Comparison of ENCODE assay signal across 31 mouse cellular contexts in genomic region chr17:82171216-82171615, GRCm38 (mm10).
"Had no signal": no experiment of that assay in that cellular context is flagged by ENCODE, and none has a peak within 500 bp of the region (broad histone marks: within the 10 kb centered on the region; RNA-seq: fewer than 3 reads in every experiment).

No protein-coding gene starts in this region.

- H3K36me3 ChIP-seq: limb, embryonic 10.5 days; limb, embryonic 12.5 days; limb, embryonic 13.5 days; limb, embryonic 15.5 days; liver, embryonic 12.5 days; liver, embryonic 13.5 days; liver, embryonic 15.5 days; lung, embryonic 15.5 days; midbrain, embryonic 10.5 days; midbrain, embryonic 12.5 days; midbrain, embryonic 13.5 days; midbrain, embryonic 15.5 days; neural tube, embryonic 12.5 days had no signal

- H3K4me1 ChIP-seq: limb, embryonic 10.5 days; limb, embryonic 12.5 days; limb, embryonic 13.5 days; limb, embryonic 15.5 days; liver, embryonic 12.5 days; liver, embryonic 13.5 days; liver, embryonic 15.5 days; lung, embryonic 15.5 days; megakaryocyte, embryonic 14.5 days; midbrain, embryonic 10.5 days; midbrain, embryonic 12.5 days; midbrain, embryonic 13.5 days; midbrain, embryonic 15.5 days; neural tube, embryonic 12.5 days had no signal

- H3K9ac ChIP-seq: limb, embryonic 12.5 days; limb, embryonic 13.5 days; limb, embryonic 15.5 days; liver, embryonic 12.5 days; liver, embryonic 13.5 days; liver, embryonic 14.5 days; liver, embryonic 15.5 days; liver, postnatal 0 days; lung, embryonic 14.5 days; lung, embryonic 15.5 days; midbrain, embryonic 12.5 days; midbrain, embryonic 13.5 days; midbrain, embryonic 15.5 days; neural tube, embryonic 12.5 days had no signal

- H3K27me3 ChIP-seq: limb, embryonic 12.5 days; limb, embryonic 13.5 days; limb, embryonic 15.5 days; liver, embryonic 12.5 days; liver, embryonic 13.5 days; liver, embryonic 15.5 days; lung, embryonic 15.5 days; megakaryocyte, embryonic 14.5 days; midbrain, embryonic 12.5 days; midbrain, embryonic 13.5 days; midbrain, embryonic 15.5 days; neural tube, embryonic 12.5 days had no signal

- H3K9me3 ChIP-seq: limb, embryonic 10.5 days; limb, embryonic 12.5 days; limb, embryonic 13.5 days; limb, embryonic 15.5 days; liver, embryonic 12.5 days; liver, embryonic 13.5 days; liver, embryonic 15.5 days; lung, embryonic 15.5 days; midbrain, embryonic 10.5 days; midbrain, embryonic 12.5 days; midbrain, embryonic 13.5 days; midbrain, embryonic 15.5 days; neural tube, embryonic 12.5 days had no signal

- ATAC-seq: liver, embryonic 12.5 days; liver, postnatal 0 days; lung, postnatal 0 days; midbrain, embryonic 13.5 days; midbrain, embryonic 15.5 days; midbrain, embryonic 16.5 days had no signal

- DNase-seq: left cerebral cortex, postnatal 4 days; liver; liver, embryonic 13.5 days; liver, postnatal 0 days; lung, adult 18-20 months; lung, embryonic 14.5 days; lung, postnatal 10 days; lung, postnatal 14 days; lung, postnatal 36 days; lung, postnatal 4 days; midbrain, embryonic 14.5 days had no signal

- H3K4me2 ChIP-seq: limb, embryonic 12.5 days; limb, embryonic 13.5 days; limb, embryonic 15.5 days; liver, embryonic 11.5 days; liver, embryonic 12.5 days; liver, embryonic 13.5 days; liver, embryonic 15.5 days; lung, embryonic 14.5 days; lung, embryonic 15.5 days; midbrain, embryonic 11.5 days; midbrain, embryonic 12.5 days; midbrain, embryonic 13.5 days; midbrain, embryonic 15.5 days; neural tube, embryonic 12.5 days had no signal

- H3K27ac ChIP-seq: limb, embryonic 10.5 days; limb, embryonic 12.5 days; limb, embryonic 13.5 days; limb, embryonic 15.5 days; liver, embryonic 12.5 days; liver, embryonic 13.5 days; liver, embryonic 14.5 days; liver, embryonic 15.5 days; lung, embryonic 15.5 days; macrophage; midbrain, embryonic 10.5 days; midbrain, embryonic 12.5 days; midbrain, embryonic 13.5 days; midbrain, embryonic 15.5 days; neural tube, embryonic 12.5 days had no signal

- H3K4me3 ChIP-seq: limb, embryonic 10.5 days; limb, embryonic 12.5 days; limb, embryonic 13.5 days; limb, embryonic 15.5 days; liver, embryonic 12.5 days; liver, embryonic 13.5 days; liver, embryonic 15.5 days; lung, embryonic 15.5 days; midbrain, embryonic 10.5 days; midbrain, embryonic 12.5 days; midbrain, embryonic 13.5 days; midbrain, embryonic 15.5 days; myocyte; neural tube, embryonic 12.5 days had no signal
